Mouse (Mus musculus) G1E (cell line): ENCODE results near the gene Gli1. TPM values are rescaled to one million over a fixed set of nuclear protein-coding genes. Genes with fewer than 3 reads are reported as not detected.

Source experiments
- ATAC-seq: 2 replicates; pipeline ENCODE4 v1.8.0; 2016; ENCODE audit warnings: mild to moderate bottlenecking; ENCODE audit not compliant: insufficient number of reproducible peaks, poor library complexity, low FRiP score, severe bottlenecking; ENCODE audit errors: extremely low read depth
- DNase-seq: peaks from one replicate; pipeline ENCODE4 v3.0.0; 2012; ENCODE audit warnings: low spot score
- H3K27me3 ChIP-seq: 2 replicates; pipeline ENCODE4 v1.6.1; 2012; ENCODE audit warnings: mild to moderate bottlenecking, low read length, inconsistent platforms; ENCODE audit not compliant: insufficient read depth
- H3K36me3 ChIP-seq: replicated peaks from 2 replicates; pipeline ENCODE3; 2012; ENCODE audit warnings: mild to moderate bottlenecking, inconsistent platforms
- H3K4me1 ChIP-seq: 2 replicates; pipeline ENCODE4 v1.6.1; 2012; ENCODE audit warnings: low read depth, low read length, inconsistent platforms, mixed read lengths; ENCODE audit not compliant: insufficient read depth
- H3K4me3 ChIP-seq: 2 replicates; pipeline ENCODE4 v1.5.1; 2012; ENCODE audit warnings: low read depth, mild to moderate bottlenecking, inconsistent platforms, low read length, moderate library complexity, mixed read lengths
- H3K9me3 ChIP-seq: replicated peaks from 2 replicates; pipeline ENCODE4 v1.6.1; 2012; ENCODE audit warnings: inconsistent platforms
- CTCF ChIP-seq: IDR thresholded peaks from 2 replicates; pipeline ENCODE4 v1.5.1; 2012; ENCODE audit warnings: low read depth, low read length, inconsistent platforms, mixed read lengths
- GATA1 ChIP-seq: IDR thresholded peaks from 2 replicates; pipeline ENCODE4 v1.6.1; 2012; ENCODE audit warnings: borderline replicate concordance, low read length, inconsistent platforms, mixed read lengths
- GATA2 ChIP-seq: IDR thresholded peaks from 2 replicates; pipeline ENCODE4 v1.6.1; 2012; ENCODE audit warnings: low read depth, low read length, inconsistent platforms, borderline replicate concordance
- POLR2AphosphoS5 ChIP-seq: IDR thresholded peaks from 2 replicates; pipeline ENCODE4 v1.6.1; 2012; ENCODE audit warnings: low read depth, low read length, inconsistent platforms; ENCODE audit not compliant: insufficient replicate concordance
- TAL1 ChIP-seq: conservative IDR thresholded peaks from 2 replicates; pipeline ENCODE4 v1.6.1; 2012; ENCODE audit warnings: low read depth, low read length, inconsistent platforms, mixed read lengths
- polyA plus RNA-seq: library from polyadenylated mRNA; stranded (reverse); fragments of >175 nt; gene quantifications from 2 replicates; pipeline ENCODE4 v1.2.3, GENCODE M21; 2012
- total RNA-seq, 2 experiments: library from RNA; stranded (forward) in 1 of 2; stranded (reverse) in 1 of 2; fragments of 200-1000 nt in 1 of 2; fragments of >200 nt in 1 of 2; fragmentation: Nextera tagmentation in 1 of 2; gene quantifications; 2 replicates each; pipeline ENCODE4 v1.2.3; 2014 to 2017

Gene Gli1
- total and polyA plus RNA-seq, 3 experiments, result 0.11 to 0.23 (median 0.18) TPM

GRCm38 (mm10) chr10:127294895-127295510, 46.8 kb downstream of the Gli1 start:
- Histone ChIP-seq H3K36me3 (peaks cover 83% of the 10 kb centered on the region), H3K4me1 (peaks cover 66% of the 10 kb centered on the region)

DNA sequence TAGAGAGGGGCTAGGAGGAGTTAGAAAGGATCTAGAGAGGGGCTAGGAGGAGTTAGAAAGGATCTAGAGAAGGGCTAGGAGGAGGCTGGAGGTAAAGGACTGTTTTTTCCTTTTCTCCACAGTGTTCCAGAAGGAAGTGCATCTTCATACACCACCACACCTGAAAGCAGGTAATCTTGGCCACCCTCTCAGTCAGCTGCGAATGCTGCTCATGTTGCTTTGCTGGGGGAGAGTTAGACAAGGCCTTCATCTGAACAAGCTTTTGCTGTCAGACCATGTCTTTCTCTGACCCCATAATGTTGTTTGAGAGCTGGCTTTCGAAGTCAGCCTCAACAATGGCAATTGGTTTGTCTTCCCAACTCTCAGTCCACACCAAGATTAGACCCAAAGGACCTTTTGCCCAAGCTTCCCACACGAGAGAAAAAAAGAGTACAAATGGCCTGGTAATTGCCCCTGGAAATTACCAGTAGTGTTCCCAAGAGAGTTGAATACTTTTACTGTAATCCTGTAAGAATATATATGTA, 48.1 kb downstream of the Gli1 start:
- H3K9me3 ChIP-seq, result no peaks in the 10 kb centered on the region
- peaks cover 72% of the 10 kb centered on the region for H3K4me1 ChIP-seq
- TF ChIP-seq POLR2AphosphoS5, result no peak; the same call in 1 of the 2 replicates
- TF ChIP-seq CTCF, result no peak
- no peak for TF ChIP-seq TAL1
- no peak for TF ChIP-seq GATA2
- no peak for TF ChIP-seq GATA1
- peak overlapping the region; percentile 31; the same call in 1 of the 2 replicates for H3K4me3 ChIP-seq
- no peaks in the 10 kb centered on the region for H3K27me3 ChIP-seq
- DNase-seq (no peak), ATAC-seq (no peak)
- peaks cover 70% of the 10 kb centered on the region for H3K36me3 ChIP-seq

More at GRCm38 (mm10) chr10:127294895-127295510, 46.8 kb downstream of the Gli1 start:
- DNase-seq, result no peak
- peak overlapping the region; percentile 31; the same call in 1 of the 2 replicates for H3K4me3 ChIP-seq
- TF ChIP-seq CTCF (no peak), GATA1 (no peak), POLR2AphosphoS5 (no peak), GATA2 (no peak), TAL1 (no peak)
- H3K27me3 ChIP-seq, result no peaks in the 10 kb centered on the region
- H3K9me3 ChIP-seq, result no peaks in the 10 kb centered on the region
- ATAC-seq, result no peak

- no peaks in the 10 kb centered on the region for H3K27me3 ChIP-seq
- peaks cover 74% of the 10 kb centered on the region for H3K4me1 ChIP-seq
- ATAC-seq, result no peak
- DNase-seq, result no peak
- peaks cover 64% of the 10 kb centered on the region for H3K36me3 ChIP-seq
- peak overlapping the region; percentile 81 for H3K4me3 ChIP-seq
- TF ChIP-seq GATA1 (no peak), CTCF (no peak), TAL1 (no peak), GATA2 (no peak), POLR2AphosphoS5 (no peak)
- H3K9me3 ChIP-seq, result no peaks in the 10 kb centered on the region
Observed at GRCm38 (mm10) chr10:127292987-127293538, 48.7 kb downstream of the Gli1 start.

GRCm38 (mm10) chr10:127291881-127292638, 49.7 kb downstream of the Gli1 start:
- no peak for ATAC-seq
- H3K9me3 ChIP-seq, result no peaks in the 10 kb centered on the region

DNA sequence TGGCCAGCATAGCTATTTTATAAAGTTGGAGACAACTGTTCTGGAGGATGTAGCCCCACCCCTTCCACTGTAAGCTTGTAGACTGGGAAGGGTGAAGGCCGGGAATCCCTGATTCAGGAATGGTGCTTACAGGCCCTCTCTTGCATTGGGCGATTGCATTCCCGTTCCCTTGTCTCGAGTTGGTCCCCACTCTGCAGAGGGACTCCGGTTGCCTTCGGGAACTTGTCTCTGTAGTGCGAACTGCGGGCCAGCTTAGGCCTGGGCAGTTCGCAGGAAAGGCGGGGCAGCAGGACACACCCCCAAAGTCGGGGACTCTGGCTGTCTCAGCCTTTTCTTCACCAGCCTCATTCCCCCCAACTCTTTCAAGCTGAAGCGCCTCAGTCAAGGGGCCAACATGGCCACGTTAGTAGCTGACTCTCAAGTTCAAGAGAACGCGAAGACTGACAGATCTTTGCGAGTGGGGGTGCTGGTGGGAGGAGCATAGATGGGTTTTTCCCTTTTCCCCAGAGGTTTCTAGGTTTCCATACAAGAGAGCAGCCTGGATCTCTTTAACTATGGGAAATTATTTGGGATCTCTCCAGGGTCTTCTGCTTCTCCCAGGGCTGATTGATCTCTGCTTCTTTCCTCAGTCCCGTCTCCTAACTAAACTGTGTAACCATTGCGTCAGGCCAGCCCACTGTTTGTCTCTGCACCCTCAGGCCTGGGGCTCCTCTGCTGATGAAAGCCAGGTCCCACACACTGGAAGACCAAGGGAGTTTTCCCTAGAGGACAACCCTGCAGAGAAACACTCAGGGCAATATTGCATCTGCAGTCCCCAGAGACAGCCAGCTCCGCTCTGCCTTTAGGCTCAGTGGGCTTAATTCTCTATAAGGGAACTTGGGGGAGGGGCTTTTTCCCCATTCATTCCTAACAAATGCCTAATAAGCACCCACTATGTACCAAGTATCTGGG, 50.6 kb downstream of the Gli1 start:
- DNase-seq (no peak), ATAC-seq (no peak)
- H3K9me3 ChIP-seq, result no peaks in the 10 kb centered on the region
- H3K4me3 ChIP-seq, result peak overlapping the region; percentile 81
- peaks cover 59% of the 10 kb centered on the region for H3K36me3 ChIP-seq
- peaks cover 76% of the 10 kb centered on the region for H3K4me1 ChIP-seq
- H3K27me3 ChIP-seq, result no peaks in the 10 kb centered on the region
- TF ChIP-seq GATA1 (no peak), GATA2 (no peak), POLR2AphosphoS5 (peak; percentile 91), CTCF (no peak)

More at GRCm38 (mm10) chr10:127291881-127292638, 49.7 kb downstream of the Gli1 start:
- Histone ChIP-seq H3K4me3 (peak overlapping the region; percentile 81), H3K4me1 (peaks cover 75% of the 10 kb centered on the region), H3K27me3 (no peaks in the 10 kb centered on the region), H3K36me3 (peaks cover 59% of the 10 kb centered on the region)
- no peak for DNase-seq
- TF ChIP-seq GATA1 (no peak), TAL1 (peak; percentile 53), POLR2AphosphoS5 (no peak), GATA2 (no peak), CTCF (no peak)
